In genomic region chr11:6132886-6133285, GRCm38 (mm10) we compare ENCODE assay signal across 22 mouse cellular contexts.
DNase-seq lines count a peak whose midpoint lies in the region; ATAC-seq and TF ChIP-seq lines count a peak whose summit lies in the region.
"Had no signal": no experiment of that assay in that cellular context is flagged by ENCODE, and none has a peak within 500 bp of the region (broad histone marks: within the 10 kb centered on the region; RNA-seq: fewer than 3 reads in every experiment).

No protein-coding gene starts in this region.

- TF ChIP-seq POLR2A in small intestine, adult 2 months (IDR thresholded peaks at IDR 0.05; ENCODE audit: low read depth, low read length) = no peak

- ATAC-seq in intestine, embryonic 16.5 days = 0 out of 2 replicates have a peak, but pooled peaks have one; percentile 58
- no peak for ATAC-seq in intestine, embryonic 15.5 days
- ATAC-seq in midbrain, embryonic 11.5 days (ENCODE audit: low FRiP score) = no peak
- ATAC-seq in intestine, postnatal 0 days = peak; percentile 66
- ATAC-seq: activated CD4-positive, CD25-positive, alpha-beta regulatory T cell, adult 4 months; CD4-positive, CD25-positive, alpha-beta regulatory T cell, adult 4 months; Patski had no signal

- TF ChIP-seq CTCF in intestine, postnatal 0 days (IDR thresholded peaks at IDR 0.05; ENCODE audit: low read depth) = no peak
- TF ChIP-seq CTCF in small intestine, adult 2 months (IDR thresholded peaks at IDR 0.05; ENCODE audit: extremely low read depth, insufficient read length, insufficient replicate concordance, low read depth, low read length) = no peak

- no peak overlapping the region for H3K4me3 ChIP-seq in intestine, embryonic 16.5 days (ENCODE audit: low read length)
- no peak overlapping the region for H3K4me3 ChIP-seq in intestine, embryonic 15.5 days (replicated peaks)
- H3K4me3 ChIP-seq in midbrain, embryonic 11.5 days (ENCODE audit: low read depth, low read length) = no peak overlapping the region
- H3K4me3 ChIP-seq in midbrain, embryonic 10.5 days = no peak overlapping the region
- no peak overlapping the region for H3K4me3 ChIP-seq in intestine, postnatal 0 days (ENCODE audit: low read depth, low read length)
- H3K4me3 ChIP-seq in small intestine, adult 2 months (ENCODE audit: low read depth, low read length) = no peak overlapping the region

- H3K27ac ChIP-seq in intestine, embryonic 16.5 days (ENCODE audit: low read length) = no peak overlapping the region
- no peak overlapping the region for H3K27ac ChIP-seq in intestine, embryonic 15.5 days
- H3K27ac ChIP-seq in midbrain, embryonic 11.5 days (ENCODE audit: low read depth, low read length) = no peak overlapping the region
- H3K27ac ChIP-seq in midbrain, embryonic 10.5 days (replicated peaks) = no peak overlapping the region
- 0 out of 2 replicates have a peak overlapping the region, but pooled peaks have one; percentile 6 for H3K27ac ChIP-seq in intestine, postnatal 0 days (ENCODE audit: low read depth, low read length)
- H3K27ac ChIP-seq in small intestine, adult 2 months (ENCODE audit: insufficient read depth, low read depth, low read length) = 0 out of 2 replicates have a peak overlapping the region, but pooled peaks have one; percentile 21

- no peak overlapping the region for H3K9ac ChIP-seq in intestine, embryonic 16.5 days (ENCODE audit: low read depth, low read length)
- H3K9ac ChIP-seq in intestine, embryonic 15.5 days = no peak overlapping the region
- no peak overlapping the region for H3K9ac ChIP-seq in midbrain, embryonic 11.5 days (ENCODE audit: low read length)
- no peak overlapping the region for H3K9ac ChIP-seq in intestine, postnatal 0 days (ENCODE audit: low read depth, low read length)

- H3K36me3 ChIP-seq in intestine, embryonic 16.5 days (ENCODE audit: control insufficient read depth, insufficient read depth, low read length) = no peaks in the 10 kb centered on the region
- H3K36me3 ChIP-seq in intestine, embryonic 15.5 days = no peaks in the 10 kb centered on the region
- H3K36me3 ChIP-seq in midbrain, embryonic 11.5 days (ENCODE audit: control insufficient read depth, insufficient read depth, low read length) = no peaks in the 10 kb centered on the region
- no peaks in the 10 kb centered on the region for H3K36me3 ChIP-seq in midbrain, embryonic 10.5 days
- no peaks in the 10 kb centered on the region for H3K36me3 ChIP-seq in intestine, postnatal 0 days (ENCODE audit: control insufficient read depth, insufficient read depth)
- peaks cover 2% of the 10 kb centered on the region; the same call in 1 of the 2 replicates for H3K36me3 ChIP-seq in small intestine, adult 2 months (ENCODE audit: control insufficient read depth, insufficient read depth, low read length)

- 88% methylated on average over 4 of the region's 4 CpGs for WGBS in intestine, embryonic 16.5 days
- 91% methylated on average over 4 of the region's 4 CpGs for WGBS in intestine, embryonic 15.5 days
- 97% methylated on average over 4 of the region's 4 CpGs for WGBS in midbrain, embryonic 11.5 days
- WGBS in midbrain, embryonic 10.5 days = 84% methylated on average over 4 of the region's 4 CpGs
- 72% methylated on average over 4 of the region's 4 CpGs for WGBS in intestine, postnatal 0 days
- 72% methylated on average over 4 of the region's 4 CpGs for WGBS in small intestine, adult 2 months

- H3K4me1 ChIP-seq in intestine, embryonic 16.5 days (ENCODE audit: control insufficient read depth, insufficient read depth, low read length) = no peaks in the 10 kb centered on the region
- no peaks in the 10 kb centered on the region for H3K4me1 ChIP-seq in intestine, embryonic 15.5 days (replicated peaks)
- H3K4me1 ChIP-seq in midbrain, embryonic 11.5 days (ENCODE audit: control insufficient read depth, insufficient read depth, low read length) = no peaks in the 10 kb centered on the region
- no peaks in the 10 kb centered on the region for H3K4me1 ChIP-seq in midbrain, embryonic 10.5 days
- no peaks in the 10 kb centered on the region for H3K4me1 ChIP-seq in intestine, postnatal 0 days (replicated peaks; ENCODE audit: control insufficient read depth, insufficient read depth, low read length)
- peaks cover 2% of the 10 kb centered on the region; the same call in 1 of the 2 replicates for H3K4me1 ChIP-seq in small intestine, adult 2 months (ENCODE audit: control insufficient read depth, insufficient read depth, insufficient read length, low read length)

- H3K9me3 ChIP-seq in intestine, embryonic 16.5 days (ENCODE audit: control insufficient read depth, low read length) = no peaks in the 10 kb centered on the region
- H3K9me3 ChIP-seq in intestine, embryonic 15.5 days = no peaks in the 10 kb centered on the region
- H3K9me3 ChIP-seq in midbrain, embryonic 11.5 days (ENCODE audit: control insufficient read depth, low read length) = no peaks in the 10 kb centered on the region
- H3K9me3 ChIP-seq in midbrain, embryonic 10.5 days (replicated peaks) = no peaks in the 10 kb centered on the region
- H3K9me3 ChIP-seq in intestine, postnatal 0 days (ENCODE audit: control insufficient read depth) = no peaks in the 10 kb centered on the region
- H3K9me3 ChIP-seq: G1E had no signal

- peak; percentile 19 for DNase-seq in midbrain, embryonic 11.5 days (ENCODE audit: low spot score, missing footprints)
- DNase-seq in midbrain, embryonic 10.5 days (ENCODE audit: low spot score) = no peak
- no peak for DNase-seq in ovary, postnatal 14 days (ENCODE audit: low spot score)
- DNase-seq in layer of hippocampus, adult 8-10 months (ENCODE audit: low spot score in 2 of 2) = no peak
- DNase-seq: adrenal gland, adult 2 months; adrenal gland, adult 8-10 months; adrenal gland, postnatal 10 days; adrenal gland, postnatal 14 days; adrenal gland, postnatal 25 days; adrenal gland, postnatal 36 days; B cell, adult 2 months; cerebellum, adult 11 months; cerebellum, adult 11-12 months had no signal

- H3K27me3 ChIP-seq in intestine, embryonic 16.5 days (replicated peaks; ENCODE audit: control insufficient read depth, insufficient read depth, low read length) = no peaks in the 10 kb centered on the region
- no peaks in the 10 kb centered on the region for H3K27me3 ChIP-seq in intestine, embryonic 15.5 days (replicated peaks)
- H3K27me3 ChIP-seq in midbrain, embryonic 11.5 days (ENCODE audit: control insufficient read depth, insufficient read depth, low read length) = no peaks in the 10 kb centered on the region
- no peaks in the 10 kb centered on the region for H3K27me3 ChIP-seq in midbrain, embryonic 10.5 days (ENCODE audit: low read depth, poor library complexity, severe bottlenecking)
- no peaks in the 10 kb centered on the region for H3K27me3 ChIP-seq in intestine, postnatal 0 days (replicated peaks; ENCODE audit: control insufficient read depth, insufficient read depth, low read length)
- H3K27me3 ChIP-seq in small intestine, adult 2 months (ENCODE audit: control insufficient read depth, insufficient read depth, low read length) = no peaks in the 10 kb centered on the region
- H3K27me3 ChIP-seq: CH12.LX, Patski had no signal

- no peak overlapping the region for H3K4me2 ChIP-seq in intestine, embryonic 16.5 days (ENCODE audit: low read depth, low read length)
- no peak overlapping the region for H3K4me2 ChIP-seq in intestine, embryonic 15.5 days (replicated peaks)
- H3K4me2 ChIP-seq in midbrain, embryonic 11.5 days = no peak overlapping the region
- no peak overlapping the region for H3K4me2 ChIP-seq in intestine, postnatal 0 days (replicated peaks; ENCODE audit: low read depth)

Comparison
In these comparisons a context has a peak if more than half of its experiments do, and no peak if none do; other contexts are left out.
1. ATAC-seq: peak in intestine, embryonic 16.5 days (single experiment) and intestine, postnatal 0 days (single experiment); none in intestine, embryonic 15.5 days (single experiment) and midbrain, embryonic 11.5 days (single experiment).
2. H3K27ac ChIP-seq: peak in intestine, postnatal 0 days (single experiment) and small intestine, adult 2 months (single experiment); none in intestine, embryonic 16.5 days (single experiment), intestine, embryonic 15.5 days (single experiment), midbrain, embryonic 11.5 days (single experiment) and midbrain, embryonic 10.5 days (single experiment).